Mouse (Mus musculus) liver, embryonic 15.5 days (tissue): ENCODE measurements around the gene Vars. TPM values are rescaled to one million over a fixed set of nuclear protein-coding genes. Genes with fewer than 3 reads are reported as not detected.
"Not testable (repeated sequence)": the region's sequence is repeated elsewhere in the genome, so short reads cannot be mapped to it uniquely, and the experiment has no call there.

Experiments used
- ATAC-seq: fragments of 200-750 bp; cut with Nextera tagmentation; 2 replicates; pipeline ENCODE4 v1.8.0; 2017; ENCODE audit warnings: moderate number of reproducible peaks, mild to moderate bottlenecking, moderate library complexity; ENCODE audit not compliant: insufficient read depth
- H3K27ac ChIP-seq: fragments of 300-500 bp; sonication (generic); replicated peaks from 2 replicates; pipeline ENCODE4 v1.5.1; 2015; ENCODE audit warnings: mild to moderate bottlenecking, inconsistent platforms
- H3K27me3 ChIP-seq: fragments of 300-500 bp; sonication (generic); 2 replicates; pipeline ENCODE4 v1.6.1; 2015; ENCODE audit warnings: mild to moderate bottlenecking, inconsistent platforms
- H3K36me3 ChIP-seq: fragments of 300-500 bp; sonication (generic); replicated peaks from 2 replicates; pipeline ENCODE4 v1.6.1; 2015; ENCODE audit warnings: moderate library complexity, mild to moderate bottlenecking, inconsistent platforms
- H3K4me1 ChIP-seq: fragments of 300-500 bp; sonication (generic); replicated peaks from 2 replicates; pipeline ENCODE4 v1.6.1; 2015; ENCODE audit warnings: inconsistent platforms
- H3K4me2 ChIP-seq: fragments of 300-500 bp; sonication (generic); 2 replicates; pipeline ENCODE4 v1.6.1; 2015; ENCODE audit warnings: moderate library complexity, mild to moderate bottlenecking, inconsistent platforms
- H3K4me3 ChIP-seq: fragments of 300-500 bp; sonication (generic); replicated peaks from 2 replicates; pipeline ENCODE4 v1.5.1; 2015; ENCODE audit warnings: mild to moderate bottlenecking, inconsistent platforms
- H3K9ac ChIP-seq: fragments of 300-500 bp; sonication (generic); 2 replicates; pipeline ENCODE4 v1.6.1; 2015; ENCODE audit warnings: moderate library complexity, mild to moderate bottlenecking, inconsistent platforms
- H3K9me3 ChIP-seq: fragments of 300-500 bp; sonication (generic); replicated peaks from 2 replicates; pipeline ENCODE4 v1.6.1; 2016; ENCODE audit warnings: inconsistent platforms
- WGBS: fragments of 180-500 bp; shearing (Covaris S2); methylation state at CpG from one replicate; pipeline ENCODE4 v1.1.7; 2015; ENCODE audit warnings: mixed read lengths; ENCODE audit not compliant: insufficient replicate concordance; 5-methylcytosine and 5-hydroxymethylcytosine counted together
- polyA plus RNA-seq: library from polyadenylated mRNA; unstranded; fragments of >200 nt; fragmentation: Nextera tagmentation; extraction: Ambion mirVana; gene quantifications from 2 replicates; pipeline ENCODE4 v1.2.1, GENCODE M21; 2015

Gene Vars
- polyA plus RNA-seq, 1 experiment from 2014 or later, result 99.0 TPM

- Histone ChIP-seq H3K4me1 (peaks cover 18% of the 10 kb centered on the region), H3K9ac (no peak overlapping the region), H3K27ac (no peak overlapping the region), H3K4me2 (no peak overlapping the region), H3K27me3 (peaks cover 28% of the 10 kb centered on the region), H3K9me3 (no peaks in the 10 kb centered on the region), H3K4me3 (no peak overlapping the region), H3K36me3 (no peaks in the 10 kb centered on the region; the same call in 1 of the 2 replicates)
- WGBS, result 50% methylated on average over 3 of the region's 3 CpGs
- ATAC-seq, result no peak
These were observed 24.9 kb upstream of the Vars start for GRCm38 (mm10) chr17:34975581-34976492.

GRCm38 (mm10) chr17:34977000-34977399 is 23.8 kb upstream of the Vars start:
- H3K9ac ChIP-seq, result no peak overlapping the region
- no peak overlapping the region for H3K27ac ChIP-seq
- H3K4me3 ChIP-seq, result no peak overlapping the region
- H3K36me3 ChIP-seq, result no peaks in the 10 kb centered on the region; the same call in 1 of the 2 replicates
- H3K9me3 ChIP-seq, result no peaks in the 10 kb centered on the region
- no peak for ATAC-seq
- no peak overlapping the region for H3K4me2 ChIP-seq
- peaks cover 24% of the 10 kb centered on the region for H3K4me1 ChIP-seq
- WGBS, result 86% methylated on average over 20 of the region's 20 CpGs
- peaks cover 21% of the 10 kb centered on the region for H3K27me3 ChIP-seq

- no peak overlapping the region for H3K27ac ChIP-seq
- ATAC-seq, result no peak
- no peak overlapping the region for H3K9ac ChIP-seq
- H3K4me2 ChIP-seq, result no peak overlapping the region
- H3K4me1 ChIP-seq, result peaks cover 27% of the 10 kb centered on the region
- H3K36me3 ChIP-seq, result no peaks in the 10 kb centered on the region; the same call in 1 of the 2 replicates
- 87% methylated on average over 27 of the region's 27 CpGs for WGBS
- H3K9me3 ChIP-seq, result no peaks in the 10 kb centered on the region
- no peak overlapping the region for H3K4me3 ChIP-seq
- H3K27me3 ChIP-seq, result peaks cover 9% of the 10 kb centered on the region
These were observed 22.5 kb upstream of the Vars start for GRCm38 (mm10) chr17:34978239-34978638.

GRCm38 (mm10) chr17:34979631-34980030 is 21.2 kb upstream of the Vars start:
- Histone ChIP-seq H3K9me3 (no peaks in the 10 kb centered on the region), H3K27me3 (no peaks in the 10 kb centered on the region), H3K9ac (no peak overlapping the region), H3K4me3 (no peak overlapping the region), H3K4me1 (peaks cover 39% of the 10 kb centered on the region), H3K36me3 (peaks cover 1% of the 10 kb centered on the region), H3K27ac (no peak overlapping the region), H3K4me2 (no peak overlapping the region)
- no peak for ATAC-seq
- 69% methylated on average over 4 of the region's 4 CpGs for WGBS

- H3K36me3 ChIP-seq, result peaks cover 12% of the 10 kb centered on the region
- ATAC-seq, result no peak
- peak overlapping the region; percentile 80 for H3K4me2 ChIP-seq
- H3K4me1 ChIP-seq, result peaks cover 46% of the 10 kb centered on the region
- WGBS, result 16% methylated on average over 2 of the region's 2 CpGs
- peak overlapping the region; percentile 98 for H3K27ac ChIP-seq
- no peaks in the 10 kb centered on the region for H3K9me3 ChIP-seq
- H3K4me3 ChIP-seq, result peak overlapping the region; percentile 91
- H3K27me3 ChIP-seq, result no peaks in the 10 kb centered on the region
- H3K9ac ChIP-seq, result peak overlapping the region; percentile 88
These were observed 20.1 kb upstream of the Vars start for GRCm38 (mm10) chr17:34980655-34981054.

- Histone ChIP-seq H3K4me2 (peak within 1 kb of the TSS; percentile 80), H3K4me3 (peak within 1 kb of the TSS; percentile 91), H3K27ac (peak within 1 kb of the TSS; percentile 98), H3K4me1 (peaks cover 46% of the 10 kb centered on the region), H3K36me3 (peaks cover 23% of the 10 kb centered on the region), H3K9ac (peak within 1 kb of the TSS; percentile 88), H3K27me3 (no peaks in the 10 kb centered on the region), H3K9me3 (no peaks in the 10 kb centered on the region)
- under 1% methylated on average over 58 of the region's 58 CpGs for WGBS
- peak; percentile 91 for ATAC-seq
These were observed 19.1 kb upstream of the Vars start, which contains the start of gene Lsm2 for GRCm38 (mm10) chr17:34981690-34982180. Lsm2 (plus strand) TSS chr17:34981862.

GRCm38 (mm10) chr17:34982328-34982727 is 18.5 kb upstream of the Vars start:
- Histone ChIP-seq H3K9ac (peak overlapping the region; percentile 88), H3K4me2 (peak overlapping the region; percentile 80), H3K4me3 (peak overlapping the region; percentile 91), H3K36me3 (peaks cover 24% of the 10 kb centered on the region), H3K9me3 (no peaks in the 10 kb centered on the region), H3K27me3 (no peaks in the 10 kb centered on the region), H3K27ac (peak overlapping the region; percentile 98), H3K4me1 (peaks cover 46% of the 10 kb centered on the region)
- 0% methylated on average over 15 of the region's 15 CpGs for WGBS
- peak; percentile 32 for ATAC-seq

- Histone ChIP-seq H3K9me3 (no peaks in the 10 kb centered on the region), H3K36me3 (peaks cover 35% of the 10 kb centered on the region), H3K4me1 (peaks cover 46% of the 10 kb centered on the region), H3K27ac (no peak overlapping the region), H3K4me3 (no peak overlapping the region), H3K9ac (no peak overlapping the region), H3K4me2 (no peak overlapping the region), H3K27me3 (no peaks in the 10 kb centered on the region)
- WGBS, result 60% methylated on average over 2 of the region's 2 CpGs
- ATAC-seq, result no peak
These were observed 16.6 kb upstream of the Vars start for GRCm38 (mm10) chr17:34984218-34984617.

GRCm38 (mm10) chr17:34994751-34995150 is 6.0 kb upstream of the Vars start:
- Histone ChIP-seq H3K4me2 (no peak overlapping the region), H3K4me3 (no peak overlapping the region), H3K4me1 (peaks cover 38% of the 10 kb centered on the region), H3K9ac (no peak overlapping the region), H3K27ac (0 out of 2 replicates have a peak overlapping the region, but pooled peaks have one; percentile 7), H3K9me3 (no peaks in the 10 kb centered on the region), H3K36me3 (peaks cover 53% of the 10 kb centered on the region), H3K27me3 (no peaks in the 10 kb centered on the region)
- no peak for ATAC-seq

- not testable (repeated sequence) for H3K4me3 ChIP-seq, H3K27ac ChIP-seq, H3K27me3 ChIP-seq, H3K9me3 ChIP-seq, H3K9ac ChIP-seq, ATAC-seq, H3K4me2 ChIP-seq
- H3K4me1 ChIP-seq, result peaks cover 42% of the 10 kb centered on the region
- peaks cover 51% of the 10 kb centered on the region for H3K36me3 ChIP-seq
- 81% methylated on average over 4 of the region's 4 CpGs for WGBS
These were observed 5.6 kb upstream of the Vars start for GRCm38 (mm10) chr17:34995192-34995591.

GRCm38 (mm10) chr17:34995927-34996326 is 4.9 kb upstream of the Vars start:
- H3K4me2 ChIP-seq, result peak overlapping the region; percentile 36; the same call in 1 of the 2 replicates
- peak overlapping the region; percentile 12; the same call in 1 of the 2 replicates for H3K4me3 ChIP-seq
- peak overlapping the region; percentile 61; the same call in 1 of the 2 replicates for H3K27ac ChIP-seq
- H3K36me3 ChIP-seq, result peaks cover 43% of the 10 kb centered on the region
- not testable (repeated sequence) for H3K27me3 ChIP-seq, H3K9ac ChIP-seq, ATAC-seq, H3K9me3 ChIP-seq
- H3K4me1 ChIP-seq, result peaks cover 42% of the 10 kb centered on the region
- 82% methylated on average over 4 of the region's 4 CpGs for WGBS
